Mouse (Mus musculus): ENCODE data around the gene Cftr. TPM values are rescaled to one million over a fixed set of nuclear protein-coding genes. Genes with fewer than 3 reads are reported as not detected.

The Cftr gene
- 0.45 and 0.59 TPM in 2 replicates for polyA plus RNA-seq (2015; fragmentation: Nextera tagmentation; extraction: Ambion mirVana)

DNA sequence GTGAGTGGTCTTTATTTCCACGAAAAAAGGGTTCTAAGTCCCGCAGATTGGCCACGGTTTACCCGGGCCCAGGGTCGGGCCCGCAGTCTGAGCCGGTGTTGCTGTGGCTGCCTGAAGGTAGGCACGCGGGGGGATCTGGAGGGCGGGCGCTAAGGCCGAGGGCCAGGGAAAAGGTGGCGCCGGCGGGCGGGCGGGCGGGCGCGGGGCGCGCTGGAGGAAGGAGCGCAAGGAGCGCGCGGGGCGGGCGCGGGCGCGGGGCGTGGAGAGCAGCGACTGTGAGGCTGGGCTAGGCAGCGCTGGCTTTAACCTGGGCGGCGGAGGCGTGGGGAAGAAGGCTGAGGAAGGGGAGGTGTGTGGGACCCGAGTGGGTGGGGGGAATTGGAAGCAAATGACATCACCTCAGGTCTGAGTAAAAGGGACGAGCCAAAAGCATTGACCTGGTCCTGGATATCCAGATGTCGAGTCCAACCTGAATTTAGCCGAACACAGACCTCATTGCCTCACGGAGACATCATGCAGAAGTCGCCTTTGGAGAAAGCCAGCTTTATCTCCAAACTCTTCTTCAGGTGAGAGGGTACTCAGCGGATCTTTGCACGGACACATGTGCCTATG is at the start of gene Cftr:
Gene Cftr, plus strand, starts transcription at position 377 of the 612 bp plus-strand sequence.

Other genes with a start within 250 kb of the Cftr start
- gene Wnt2, start 140.1 kb upstream of the Cftr start, polyA plus RNA-seq (2015; fragmentation: Nextera tagmentation; extraction: Ambion mirVana), result 1.2 and 1.6 TPM in 2 replicates
- gene Asz1, start 61.6 kb upstream of the Cftr start, polyA plus RNA-seq (2015; fragmentation: Nextera tagmentation; extraction: Ambion mirVana), result not detected in 2 replicates

Measured in neural tube, postnatal 0 days (tissue).